Mouse (Mus musculus) cerebellum, adult 8-10 months (tissue): ENCODE measurements around the gene Crb1.
"Not testable (repeated sequence)": the region's sequence is repeated elsewhere in the genome, so short reads cannot be mapped to it uniquely, and the experiment has no call there.

ENCODE experiments used
- DNase-seq: peaks from one replicate; pipeline ENCODE4 v3.0.0; 2022

Crb1 gene

DNA sequence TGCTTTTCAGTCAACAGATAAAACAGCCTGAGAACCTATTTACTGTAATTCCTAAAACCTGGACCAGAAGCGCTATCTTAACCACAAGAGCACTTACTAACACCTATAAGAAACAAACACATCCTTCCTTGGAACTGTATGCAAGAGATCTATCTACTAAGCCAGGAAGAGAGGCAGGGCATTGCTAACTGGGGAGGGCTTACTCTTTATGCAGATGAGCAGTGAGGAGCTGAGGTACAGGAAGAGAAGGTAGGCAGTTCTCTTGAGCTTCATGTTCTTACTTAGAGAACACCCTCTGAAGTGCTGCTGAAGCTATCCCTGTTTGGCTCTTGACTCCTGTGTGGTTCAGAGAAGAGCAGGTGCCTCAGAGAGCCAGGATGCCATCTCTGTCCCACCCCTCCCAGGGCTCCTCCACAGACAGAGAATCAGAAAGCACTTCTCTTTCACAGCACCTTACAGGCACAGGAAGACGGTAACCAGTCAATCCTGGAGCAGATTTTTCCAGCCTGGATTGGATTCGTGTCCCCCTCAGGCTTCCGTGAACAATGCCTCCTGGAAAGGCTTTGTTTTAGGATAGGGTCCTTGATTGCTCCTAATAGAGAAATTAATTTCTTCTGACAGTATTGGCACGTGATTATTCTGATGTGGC, at the start of gene Crb1:
Gene Crb1, minus strand, starts transcription at position 463 of the 649 bp plus-strand sequence.
- DNase-seq = no peak

DNA sequence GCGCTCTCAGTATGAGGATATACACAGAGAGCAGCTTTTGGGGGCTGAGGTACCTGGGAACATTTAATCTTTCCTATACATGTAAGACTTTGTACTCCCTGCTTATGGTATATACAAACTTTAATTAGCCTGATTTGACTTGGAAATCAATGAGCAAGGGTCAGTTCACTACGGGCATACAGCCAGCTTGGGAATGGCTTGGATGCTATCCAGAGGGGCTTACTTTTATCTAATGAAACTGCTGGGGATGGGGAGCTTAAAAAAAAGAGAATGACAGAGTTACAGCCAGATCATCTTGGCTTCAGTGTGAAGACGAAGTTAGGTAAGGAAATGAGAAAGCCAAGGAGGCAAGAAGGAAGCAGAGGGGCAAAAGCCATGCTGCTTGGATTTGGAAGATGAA, 48.1 kb upstream of the Crb1 start:
- DNase-seq = no peak

DNA sequence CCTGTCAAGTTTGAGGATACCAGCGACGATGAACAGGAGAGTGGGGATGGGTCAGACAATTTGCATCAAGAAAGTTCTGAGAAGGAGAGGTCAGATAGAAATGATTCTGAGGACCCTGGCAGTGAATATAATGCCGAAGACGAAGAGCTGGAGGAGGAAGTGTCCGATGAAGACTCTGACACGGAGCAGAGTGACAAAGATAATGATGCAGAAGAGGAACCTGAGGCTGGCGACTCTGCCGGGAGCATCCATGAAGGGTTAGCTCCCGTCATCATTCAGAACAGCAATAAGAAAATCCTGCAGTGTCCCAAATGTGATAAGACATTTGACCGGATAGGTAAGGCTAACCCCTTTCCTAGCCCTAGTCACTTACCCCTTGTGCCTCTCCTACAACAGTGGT, 47.0 kb upstream of the Crb1 start:
- DNase-seq = no peak

DNA sequence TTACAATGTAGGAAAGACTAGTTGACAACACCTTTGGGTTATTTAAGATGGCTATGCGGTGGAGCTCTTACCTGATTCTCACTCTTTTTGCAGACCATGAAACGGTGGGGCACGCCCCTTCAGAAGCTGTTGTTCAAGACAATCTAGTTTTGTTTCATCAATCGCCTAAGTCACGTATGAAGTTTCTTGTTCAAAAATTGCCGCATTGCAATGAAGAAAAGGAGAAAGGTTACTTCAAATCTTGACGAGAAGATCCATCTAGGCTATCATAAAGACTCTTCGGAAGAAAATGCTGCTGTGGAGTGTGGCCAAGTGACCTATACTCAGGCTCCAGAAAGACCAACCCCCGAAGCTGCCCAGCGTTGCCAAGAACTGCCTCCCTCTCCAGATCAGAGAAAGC, 46.0 kb upstream of the Crb1 start:
- no peak for DNase-seq

DNA sequence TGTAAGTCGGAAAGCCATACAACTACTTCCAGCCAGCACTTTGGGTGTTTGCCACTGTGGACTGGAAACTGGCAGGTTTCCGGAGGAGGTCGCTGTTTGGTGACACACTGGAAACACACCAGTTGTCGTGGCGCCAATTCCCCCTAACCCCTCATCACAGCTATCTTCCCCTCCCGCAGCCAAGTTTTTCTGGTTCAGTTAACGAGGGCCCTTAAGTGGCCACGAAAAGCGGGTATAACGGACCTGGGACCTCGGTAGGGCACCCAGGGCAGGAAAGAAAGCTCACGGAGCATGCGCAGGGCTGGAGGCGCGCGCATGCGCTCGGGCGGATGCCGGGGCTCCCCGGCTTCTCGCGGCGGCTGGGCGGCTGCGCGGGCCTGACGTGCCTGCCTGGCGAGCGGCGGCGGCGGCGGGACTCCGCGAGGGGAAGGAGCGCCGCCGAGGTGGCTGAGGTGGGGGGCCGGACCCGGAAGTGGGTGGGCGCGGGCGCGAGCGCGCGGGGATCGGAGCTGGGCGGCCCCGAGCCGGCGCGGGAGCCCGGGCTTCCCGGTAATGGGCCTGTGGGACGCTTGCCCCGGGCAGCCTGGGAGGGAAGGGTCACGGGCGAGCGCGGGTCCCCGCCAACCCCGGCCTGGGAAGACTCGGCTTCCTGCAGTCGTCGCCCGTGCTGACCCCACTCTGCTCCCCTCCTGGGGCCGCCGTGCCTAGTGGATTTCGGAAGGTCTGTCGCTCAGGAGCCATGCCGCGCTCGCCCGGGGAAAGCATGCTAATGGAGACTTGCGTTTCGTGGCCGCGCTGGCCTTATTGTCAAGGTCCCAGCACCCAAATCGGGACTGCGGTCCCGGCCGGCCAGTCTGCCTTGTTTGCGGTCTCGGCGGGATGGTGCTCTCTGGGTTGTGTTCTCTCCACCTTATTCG, 45.2 kb upstream of the Crb1 start, which contains the start of gene Zbtb41:
Gene Zbtb41, plus strand, starts transcription at position 414 of the 917 bp plus-strand sequence.
- DNase-seq = peak; percentile 89

DNA sequence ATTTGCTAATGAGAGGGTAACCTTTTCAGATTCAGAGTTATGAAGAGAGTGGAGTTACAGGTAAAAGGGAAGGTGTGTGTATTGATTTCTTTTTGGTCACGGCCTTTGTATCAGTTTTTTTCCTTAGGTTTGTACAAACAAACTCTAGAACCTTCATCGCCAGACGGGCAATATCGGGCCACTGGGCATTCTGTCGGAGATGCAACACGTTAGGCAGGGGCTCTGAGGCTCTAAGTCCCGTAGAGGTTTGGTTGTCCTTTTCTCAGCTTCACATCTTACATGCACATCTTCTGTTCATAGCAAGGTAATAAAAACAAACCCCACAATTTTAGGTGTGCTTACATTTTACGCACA, 44.6 kb upstream of the Crb1 start:
- no peak for DNase-seq

DNA sequence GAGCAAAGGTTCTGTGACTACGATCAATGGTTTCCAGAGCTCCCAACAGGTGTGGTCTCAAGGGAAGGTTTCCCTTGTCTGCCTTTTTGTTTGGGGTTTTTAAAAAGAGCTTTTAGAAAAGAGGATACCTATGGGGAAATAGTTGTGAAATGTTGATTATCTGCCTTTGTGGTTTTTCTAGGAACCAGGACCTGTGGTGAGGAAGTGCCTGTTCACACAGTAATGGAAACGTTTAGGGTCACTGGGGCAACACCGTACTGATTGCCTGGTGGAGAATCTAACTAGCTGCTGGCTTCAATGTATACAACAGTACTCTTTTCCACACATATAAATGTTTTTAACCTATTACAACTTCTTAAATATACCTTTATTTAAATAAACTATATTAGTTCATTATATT, 36.6 kb upstream of the Crb1 start:
- no peak for DNase-seq

DNA sequence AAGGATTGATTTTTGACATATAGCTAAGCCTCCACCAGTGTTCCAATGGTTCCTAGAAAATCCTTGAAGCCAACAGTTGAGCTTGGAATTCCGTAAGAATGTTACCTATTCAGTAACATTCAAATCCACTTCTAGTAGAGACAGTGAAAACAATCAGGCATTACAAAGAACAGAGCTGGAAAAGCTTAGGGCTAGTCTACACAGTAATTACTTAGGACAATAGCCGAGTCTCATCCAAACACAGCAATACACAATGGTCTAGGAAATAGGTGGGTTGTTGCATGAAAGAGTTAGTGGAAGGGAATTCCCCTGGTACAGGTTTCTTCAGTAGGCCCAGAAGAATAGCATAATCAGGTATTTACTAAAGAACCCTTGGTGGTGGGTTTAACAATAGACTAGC, 35.5 kb upstream of the Crb1 start:
- not testable (repeated sequence) for DNase-seq

DNA sequence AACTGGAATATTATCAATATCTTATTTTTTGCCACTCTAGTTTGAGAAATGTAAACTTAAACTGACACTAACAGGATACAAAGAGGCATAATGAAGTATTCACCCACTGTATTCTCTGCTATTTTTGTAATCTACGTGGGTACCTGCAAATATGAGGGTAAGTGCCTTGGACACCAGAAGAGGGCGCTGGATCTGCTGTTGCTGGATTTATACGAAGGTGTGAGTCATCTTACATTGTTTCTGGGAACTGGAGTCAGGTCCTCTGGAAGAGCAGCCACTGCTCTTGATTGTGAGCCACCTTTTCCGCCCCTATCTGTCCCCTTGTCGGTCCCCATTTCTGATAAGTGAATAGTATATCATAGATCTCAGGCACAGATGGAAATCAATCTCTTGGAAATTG, 30.8 kb upstream of the Crb1 start:
- DNase-seq = no peak

DNA sequence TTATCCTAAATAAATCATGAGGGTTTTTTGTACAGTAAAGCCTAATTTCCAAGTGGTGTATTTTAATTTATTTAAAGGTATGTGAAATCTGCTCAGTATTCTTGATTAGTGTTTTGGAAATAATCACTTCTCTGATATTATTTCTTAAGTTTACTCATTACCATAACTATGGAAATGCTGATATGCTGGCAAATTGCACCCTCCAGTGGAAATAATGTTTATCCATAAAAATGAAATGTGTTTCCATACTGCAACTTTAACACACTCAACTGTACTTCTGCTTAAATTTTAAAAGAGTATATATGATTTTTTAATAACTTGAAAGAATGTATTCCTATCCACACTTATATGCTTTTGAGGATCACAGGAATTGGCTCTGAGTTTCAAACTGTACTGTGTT, 28.9 kb upstream of the Crb1 start:
- DNase-seq = no peak

DNA sequence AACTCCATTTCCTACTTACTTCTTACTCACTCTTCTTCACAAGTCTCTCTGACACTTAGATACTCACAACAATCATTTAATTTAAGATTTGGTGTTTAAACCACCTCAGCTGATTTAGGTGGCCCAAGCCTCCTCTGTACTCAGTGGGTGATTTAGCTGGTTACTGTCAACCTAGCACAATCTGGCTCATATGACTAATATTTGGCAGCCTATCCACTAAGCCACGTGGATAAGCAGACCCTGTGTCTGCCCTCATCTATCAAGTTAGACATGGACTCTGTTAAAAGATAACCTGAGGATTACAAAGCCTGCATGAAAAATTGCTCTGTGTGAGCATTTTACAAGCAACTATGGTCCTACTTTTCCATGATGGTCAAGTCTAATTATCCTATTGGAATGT, 19.7 kb upstream of the Crb1 start:
- DNase-seq = no peak

DNA sequence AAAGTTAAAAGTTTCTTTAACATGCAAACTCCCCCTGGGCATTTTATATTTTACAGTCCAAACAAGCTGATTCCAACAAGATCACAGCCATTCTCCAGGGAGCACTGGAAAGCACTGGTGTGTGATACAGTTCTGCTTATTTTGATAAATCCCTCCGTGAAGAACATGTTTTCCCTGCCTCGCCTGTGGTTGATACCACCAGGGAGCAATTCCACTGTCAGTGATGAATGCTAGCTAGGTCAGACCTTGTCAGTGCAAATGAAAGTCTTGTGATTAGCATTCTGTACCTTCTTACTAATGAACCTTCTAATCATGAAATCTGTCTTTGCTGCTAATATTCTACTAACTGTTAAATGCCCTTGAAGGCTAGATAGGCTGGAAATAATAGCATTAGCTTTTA, 14.8 kb upstream of the Crb1 start:
- DNase-seq = no peak

DNA sequence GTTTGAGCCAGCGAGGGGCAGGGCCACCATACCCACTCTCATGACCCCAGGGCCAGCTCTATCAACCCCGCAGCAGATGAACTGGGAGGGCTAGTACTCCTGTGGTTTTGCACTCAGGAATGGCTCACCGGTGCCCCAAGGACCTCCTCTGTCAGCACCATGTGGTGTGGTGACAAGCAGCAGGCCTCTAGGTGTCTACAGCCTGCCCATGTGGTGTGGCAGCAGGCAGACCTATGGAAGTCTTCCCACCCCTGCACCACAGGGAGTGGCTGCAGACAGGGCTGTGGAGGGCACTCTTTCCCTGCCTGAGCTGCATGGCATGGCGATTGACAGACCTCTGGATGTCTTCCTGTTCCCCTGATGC, 2.7 kb upstream of the Crb1 start:
- DNase-seq = no peak

DNA sequence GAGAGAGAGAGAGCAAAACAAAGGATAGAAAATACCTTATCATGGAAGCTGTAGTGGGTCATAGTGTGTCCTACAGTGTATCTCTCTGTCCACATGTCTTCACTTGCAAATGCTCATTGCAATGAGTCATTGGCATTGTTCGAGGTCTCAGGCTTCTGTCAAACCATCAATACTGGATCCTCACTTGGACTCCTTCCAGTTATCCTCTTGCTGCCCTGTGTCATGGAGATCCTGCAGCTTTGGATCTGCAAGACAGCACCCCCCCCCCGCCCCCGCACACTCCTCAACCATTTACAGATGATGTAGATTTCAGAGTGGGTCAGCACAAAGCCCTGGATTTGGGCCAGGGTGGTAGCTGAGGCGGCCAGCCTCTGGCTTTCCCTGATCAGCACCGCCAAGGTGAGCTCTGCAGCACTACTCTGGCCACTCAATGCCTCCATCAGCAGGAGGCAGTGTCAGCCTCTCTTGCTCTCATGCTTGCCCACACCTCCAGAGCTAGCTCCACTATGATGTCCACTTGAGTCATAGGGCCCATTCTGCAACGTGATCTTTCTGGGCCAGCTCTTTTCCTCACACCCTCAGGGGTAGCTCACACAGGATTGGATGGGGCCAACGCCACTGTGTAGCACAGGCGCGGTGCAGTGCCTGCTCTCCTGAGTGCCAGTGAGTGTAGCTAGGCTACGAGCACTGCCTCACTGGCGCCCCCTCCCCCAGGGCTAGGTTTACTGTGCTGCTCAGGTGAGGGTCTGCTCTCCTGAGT, 2.1 kb upstream of the Crb1 start:
- DNase-seq = no peak

DNA sequence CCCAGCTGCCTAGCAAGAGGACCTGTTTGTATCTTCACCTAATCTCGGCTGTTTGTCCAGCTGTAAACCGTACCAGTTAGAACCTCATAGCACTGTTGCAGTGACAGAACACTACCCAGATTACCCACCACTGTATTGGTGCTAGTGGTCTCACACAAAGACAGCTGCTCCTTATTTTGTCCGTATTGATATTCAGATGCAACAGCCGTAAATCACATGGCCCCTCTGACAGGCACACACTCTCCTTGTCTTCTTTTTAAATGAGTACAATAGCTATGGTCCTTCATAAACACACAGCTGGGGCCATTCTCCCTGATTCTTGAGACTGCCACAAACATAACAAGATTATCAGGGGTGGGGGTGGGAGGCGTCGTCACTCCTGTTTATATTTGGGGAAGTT, 1.0 kb downstream of the Crb1 start:
- no peak for DNase-seq

DNA sequence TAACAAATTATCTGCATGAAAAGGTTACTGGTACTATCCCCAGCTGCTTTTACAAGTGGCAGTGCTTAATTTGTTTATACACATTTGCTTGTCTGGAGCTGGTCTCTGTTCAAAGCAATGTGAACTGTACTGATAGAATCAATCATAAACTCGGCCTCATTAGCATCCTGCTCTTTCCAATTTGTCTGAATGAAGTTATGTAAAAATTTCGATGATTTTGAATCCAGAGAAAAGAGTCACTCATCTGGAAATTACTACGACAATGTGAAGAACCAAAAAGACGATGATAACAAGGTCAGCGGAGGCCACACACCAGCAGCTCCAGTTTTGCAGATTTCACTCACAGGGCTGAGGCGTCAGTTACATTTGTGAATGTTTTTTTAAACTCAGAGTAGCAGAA, 5.6 kb downstream of the Crb1 start:
- DNase-seq = no peak

DNA sequence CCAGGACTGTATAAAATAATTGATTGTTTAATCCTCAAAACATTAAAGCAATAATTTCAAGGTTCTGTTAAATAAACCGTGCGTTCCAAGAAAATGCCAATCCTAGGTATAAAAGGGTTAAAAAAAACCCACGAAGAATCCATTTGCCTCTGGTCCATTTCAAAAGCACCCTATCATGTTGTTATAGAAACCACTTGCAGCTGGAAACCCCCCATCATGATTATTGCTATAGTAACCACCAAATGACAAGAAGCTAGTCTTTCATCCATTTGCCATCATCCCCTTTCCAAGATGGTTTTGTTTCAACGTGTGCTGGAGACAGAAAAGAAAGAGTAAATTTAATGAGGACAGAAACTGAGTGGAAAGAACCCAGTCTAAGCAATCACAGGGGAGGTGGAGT, 28.3 kb downstream of the Crb1 start:
- DNase-seq = no peak

DNA sequence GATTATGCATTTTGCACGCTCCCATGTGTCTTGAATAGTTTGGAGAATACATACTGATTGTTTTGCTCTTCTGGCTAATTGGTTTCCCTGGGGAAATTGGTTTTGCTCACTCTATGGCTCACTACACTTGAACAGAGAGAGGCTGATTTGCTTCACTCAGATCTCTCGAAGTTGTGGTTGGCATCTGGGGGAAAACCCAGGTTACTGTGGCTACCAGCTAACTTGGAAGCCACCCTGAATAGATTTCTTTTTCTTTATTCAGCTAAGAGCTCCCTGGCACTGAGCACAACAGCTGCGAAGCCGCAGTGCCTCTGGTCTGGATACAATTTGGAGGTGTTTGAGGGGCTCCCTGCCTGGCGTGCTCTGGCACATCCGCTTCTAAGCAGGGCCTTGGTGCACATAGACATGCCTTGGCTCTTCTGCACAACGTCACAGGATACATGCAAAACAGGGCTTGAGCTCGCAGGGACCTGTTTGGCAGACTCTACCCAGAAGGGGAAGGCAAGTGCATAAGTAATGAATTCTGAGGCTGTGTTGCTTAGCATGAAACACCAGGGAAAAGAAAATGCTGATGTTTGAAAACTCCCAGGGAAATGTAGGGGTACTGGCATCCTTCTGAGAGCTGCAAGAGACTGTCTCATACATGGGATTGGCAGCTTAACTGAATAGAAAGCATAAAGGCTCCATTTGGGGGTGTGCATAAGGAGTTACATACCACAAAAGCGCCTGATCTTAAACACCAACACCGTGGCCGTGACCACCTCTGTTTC, 30.1 kb downstream of the Crb1 start:
- DNase-seq = peak; percentile 2

DNA sequence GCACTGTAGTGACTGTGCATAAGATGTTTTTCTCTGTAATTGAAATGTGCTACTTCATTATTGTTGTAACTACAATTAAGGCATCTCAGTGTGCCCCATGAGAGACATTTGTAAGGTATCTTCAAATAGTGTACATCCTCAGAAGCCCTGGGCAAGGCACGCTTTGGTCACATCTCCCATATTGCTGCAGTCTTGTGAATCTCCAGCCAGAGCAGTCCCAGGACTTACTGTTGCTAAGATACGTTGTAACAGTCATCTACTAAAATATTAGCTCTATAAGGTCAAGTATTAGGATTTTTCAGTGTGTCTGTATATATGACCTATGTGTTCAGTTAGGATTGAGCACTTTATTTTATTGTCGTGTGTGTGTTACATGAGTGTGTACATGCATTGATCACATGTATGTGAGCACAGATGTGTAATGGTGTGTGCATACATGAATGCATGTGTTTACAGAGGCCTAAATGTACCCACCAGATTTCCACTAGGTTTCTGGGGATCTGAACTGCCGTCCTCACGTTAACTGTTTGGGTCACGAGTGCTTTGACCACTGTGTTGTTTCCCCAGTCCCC, 30.8 kb downstream of the Crb1 start:
- no peak for DNase-seq

DNA sequence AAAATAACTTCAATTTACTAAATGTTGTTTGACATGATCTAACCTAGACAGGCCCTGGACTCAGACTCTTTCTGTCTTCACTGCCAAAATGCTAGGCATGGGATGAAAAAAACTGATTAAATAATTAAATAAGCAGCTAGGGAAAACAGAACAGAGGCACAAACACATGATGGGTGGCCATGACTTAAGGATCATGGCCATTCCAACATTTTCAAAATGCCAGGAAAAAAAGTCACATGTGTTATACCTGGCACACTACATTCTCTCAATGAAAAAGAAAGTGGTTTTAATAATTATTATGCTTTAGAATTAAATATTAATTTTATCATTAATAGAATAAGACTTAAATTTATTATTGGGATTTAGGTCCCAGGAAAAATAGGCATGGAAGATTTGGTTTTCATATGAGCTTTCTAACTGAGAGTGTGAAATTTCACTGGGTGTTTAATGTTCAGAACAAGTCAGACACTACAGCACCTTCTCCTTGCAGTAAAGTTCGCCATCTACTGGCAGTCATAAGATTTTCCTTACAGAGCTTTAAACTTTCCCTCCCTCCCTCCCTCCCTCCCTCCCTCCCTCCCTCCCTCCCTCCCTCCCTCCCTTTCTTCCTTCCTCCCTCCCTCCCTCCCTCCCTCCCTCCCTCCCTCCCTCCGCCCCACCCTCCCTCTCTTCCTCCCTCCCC, 36.6 kb downstream of the Crb1 start:
- no peak for DNase-seq

DNA sequence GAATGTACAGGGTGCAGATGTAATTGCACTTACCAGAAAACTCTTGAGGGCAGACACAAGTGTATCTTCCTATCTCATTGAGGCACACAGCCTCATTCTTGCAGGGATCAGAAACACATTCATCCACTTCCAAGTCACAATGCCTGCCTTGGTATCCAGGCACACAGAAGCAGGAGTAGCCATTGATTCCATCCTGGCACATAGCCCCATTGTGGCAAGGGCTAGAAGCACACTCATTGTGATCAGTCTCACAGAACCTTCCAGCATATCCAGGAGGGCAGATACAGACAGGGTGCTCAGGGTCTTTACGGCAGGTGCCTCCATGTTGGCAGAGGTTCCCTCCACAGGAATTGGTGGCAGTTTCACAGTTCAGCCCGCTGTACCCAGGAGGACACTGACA, 39.9 kb downstream of the Crb1 start:
- no peak for DNase-seq

DNA sequence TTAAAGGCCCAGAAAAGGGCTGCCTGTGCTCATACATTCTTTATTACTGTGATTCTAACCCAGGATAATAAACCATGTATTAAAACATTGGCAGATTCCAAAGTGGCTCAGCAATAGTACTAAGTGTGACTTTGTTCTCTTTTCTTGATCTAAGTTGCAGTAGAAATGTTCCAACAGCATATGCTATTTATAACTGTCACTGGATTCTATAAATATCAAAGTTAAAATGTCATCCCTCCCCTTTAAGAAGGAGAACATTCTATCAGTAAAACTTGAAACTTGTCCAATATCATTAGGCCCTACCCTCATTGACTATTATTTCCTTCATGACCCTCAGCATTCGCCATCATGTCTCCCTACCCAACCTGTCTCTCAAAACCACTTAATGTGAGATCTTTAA, 48.1 kb downstream of the Crb1 start:
- no peak for DNase-seq
